Mouse (Mus musculus): ENCODE data around the gene Dis3l. TPM values are rescaled to one million over a fixed set of nuclear protein-coding genes. Genes with fewer than 3 reads are reported as not detected.

Dis3l gene
- polyA plus RNA-seq, 1 experiment from 2014 or later = 6.9 TPM

DNA sequence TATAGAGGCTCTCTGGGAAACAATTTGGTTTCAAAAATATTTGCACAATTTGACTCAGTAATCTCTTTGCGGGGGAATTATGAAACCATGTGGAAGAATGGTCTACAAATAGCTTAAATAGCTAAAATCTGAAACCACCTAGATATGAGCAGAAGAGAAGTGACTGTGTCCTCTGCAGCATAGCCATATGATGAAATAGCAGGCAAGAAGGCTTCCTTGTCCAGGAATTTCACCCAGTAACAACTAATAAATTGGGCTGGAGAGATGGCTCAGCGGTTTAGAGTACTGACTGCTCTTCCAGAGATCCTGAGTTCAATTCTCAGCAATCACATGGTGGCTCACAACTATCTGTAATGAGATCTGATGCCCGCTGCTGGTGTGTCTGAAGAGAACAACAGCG lies 80.1 kb downstream of the Dis3l start:
- Histone ChIP-seq H3K4me1 (replicated peaks; ENCODE audit: control insufficient read depth, insufficient read depth) (no peaks in the 10 kb centered on the region), H3K4me2 (replicated peaks; ENCODE audit: low read depth) (no peak overlapping the region), H3K9ac (ENCODE audit: low read length) (no peak overlapping the region), H3K27me3 (ENCODE audit: control insufficient read depth, insufficient read depth, low read length) (no peaks in the 10 kb centered on the region), H3K27ac (replicated peaks) (no peak overlapping the region), H3K9me3 (ENCODE audit: control insufficient read depth, low read length) (no peaks in the 10 kb centered on the region), H3K36me3 (ENCODE audit: control insufficient read depth, insufficient read depth, low read length) (no peaks in the 10 kb centered on the region), H3K4me3 (ENCODE audit: low read depth, low read length) (no peak overlapping the region)
- 76% methylated on average over 4 of the region's 4 CpGs for WGBS
- TF ChIP-seq EP300 (optimal IDR thresholded peaks at IDR 0.05) = no peak
- TF ChIP-seq CTCF (IDR thresholded peaks at IDR 0.05; ENCODE audit: low read depth) = no peak
- no peak for DNase-seq (ENCODE audit: low spot score)
- no peak for ATAC-seq (ENCODE audit: low FRiP score, low TSS enrichment)

DNA sequence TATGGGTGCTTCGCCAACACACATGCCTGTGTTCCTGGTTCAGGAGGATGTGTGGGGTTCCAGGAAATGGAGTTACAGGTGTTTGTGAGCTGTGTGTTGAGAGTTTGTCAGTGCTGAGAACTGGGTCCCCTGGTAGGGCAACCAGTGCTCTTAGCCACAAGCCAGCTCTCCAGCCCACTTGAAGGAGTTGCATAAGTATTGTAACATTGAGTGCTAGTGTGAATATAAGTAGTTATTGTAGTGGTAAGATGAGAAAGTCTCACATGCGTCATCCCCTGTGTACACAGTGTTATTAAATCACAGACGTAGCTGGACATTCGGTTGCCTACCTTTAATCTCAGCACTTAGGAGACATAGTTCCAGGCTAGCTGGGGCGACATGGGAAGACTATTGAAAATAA lies 81.2 kb downstream of the Dis3l start:
- ATAC-seq (ENCODE audit: low FRiP score, low TSS enrichment) (no peak), DNase-seq (ENCODE audit: low spot score) (no peak)
- WGBS = 75% methylated on average over 5 of the region's 5 CpGs
- H3K4me2 ChIP-seq (replicated peaks; ENCODE audit: low read depth) = no peak overlapping the region
- H3K27ac ChIP-seq (replicated peaks) = no peak overlapping the region
- H3K27me3 ChIP-seq (ENCODE audit: control insufficient read depth, insufficient read depth, low read length) = no peaks in the 10 kb centered on the region
- H3K4me1 ChIP-seq (replicated peaks; ENCODE audit: control insufficient read depth, insufficient read depth) = no peaks in the 10 kb centered on the region
- H3K4me3 ChIP-seq (ENCODE audit: low read depth, low read length) = no peak overlapping the region
- no peak overlapping the region for H3K9ac ChIP-seq (ENCODE audit: low read length)
- no peaks in the 10 kb centered on the region for H3K36me3 ChIP-seq (ENCODE audit: control insufficient read depth, insufficient read depth, low read length)
- H3K9me3 ChIP-seq (ENCODE audit: control insufficient read depth, low read length) = no peaks in the 10 kb centered on the region
- no peak for TF ChIP-seq CTCF (IDR thresholded peaks at IDR 0.05; ENCODE audit: low read depth)
- TF ChIP-seq EP300 (optimal IDR thresholded peaks at IDR 0.05) = no peak

Other genes starting within 250 kb of the Dis3l start
- gene Lctl, start 224.1 kb downstream of the Dis3l start, polyA plus RNA-seq (2015; fragmentation: Nextera tagmentation; extraction: Ambion mirVana) = 0.13 and 0.17 TPM in 2 replicates
- gene Zwilch, start 168.2 kb downstream of the Dis3l start, polyA plus RNA-seq (2015; fragmentation: Nextera tagmentation; extraction: Ambion mirVana) = 3.2 and 4.1 TPM in 2 replicates
- gene Rpl4, start 167.9 kb downstream of the Dis3l start, polyA plus RNA-seq (2015; fragmentation: Nextera tagmentation; extraction: Ambion mirVana) = 902 and 907 TPM in 2 replicates
- 31.8 and 34.4 TPM in 2 replicates for gene Snapc5, start 162.0 kb downstream of the Dis3l start, polyA plus RNA-seq (2015; fragmentation: Nextera tagmentation; extraction: Ambion mirVana)
- gene Uchl4, start 106.1 kb downstream of the Dis3l start, polyA plus RNA-seq (2015; fragmentation: Nextera tagmentation; extraction: Ambion mirVana) = 2.0 and 2.2 TPM in 2 replicates
- gene Map2k1, start 87.7 kb downstream of the Dis3l start, polyA plus RNA-seq (2015; fragmentation: Nextera tagmentation; extraction: Ambion mirVana) = 84.1 and 85.0 TPM in 2 replicates
- 81.1 and 85.7 TPM in 2 replicates for gene Tipin, start 59.7 kb downstream of the Dis3l start, polyA plus RNA-seq (2015; fragmentation: Nextera tagmentation; extraction: Ambion mirVana)
- gene Megf11, start 44.3 kb upstream of the Dis3l start, polyA plus RNA-seq (2015; fragmentation: Nextera tagmentation; extraction: Ambion mirVana) = 0.46 and 0.67 TPM in 2 replicates